Mouse (Mus musculus): ENCODE measurements around the gene Poldip3. TPM values are rescaled to one million over a fixed set of nuclear protein-coding genes. Genes with fewer than 3 reads are reported as not detected.
A peak's percentile ranks its signal among the peaks of the same experiment; 100 is the strongest.

Gene Poldip3
- total RNA-seq (2022) = 10 to 100 TPM; 84.5 to 94.7 (median 92.1) TPM

DNA sequence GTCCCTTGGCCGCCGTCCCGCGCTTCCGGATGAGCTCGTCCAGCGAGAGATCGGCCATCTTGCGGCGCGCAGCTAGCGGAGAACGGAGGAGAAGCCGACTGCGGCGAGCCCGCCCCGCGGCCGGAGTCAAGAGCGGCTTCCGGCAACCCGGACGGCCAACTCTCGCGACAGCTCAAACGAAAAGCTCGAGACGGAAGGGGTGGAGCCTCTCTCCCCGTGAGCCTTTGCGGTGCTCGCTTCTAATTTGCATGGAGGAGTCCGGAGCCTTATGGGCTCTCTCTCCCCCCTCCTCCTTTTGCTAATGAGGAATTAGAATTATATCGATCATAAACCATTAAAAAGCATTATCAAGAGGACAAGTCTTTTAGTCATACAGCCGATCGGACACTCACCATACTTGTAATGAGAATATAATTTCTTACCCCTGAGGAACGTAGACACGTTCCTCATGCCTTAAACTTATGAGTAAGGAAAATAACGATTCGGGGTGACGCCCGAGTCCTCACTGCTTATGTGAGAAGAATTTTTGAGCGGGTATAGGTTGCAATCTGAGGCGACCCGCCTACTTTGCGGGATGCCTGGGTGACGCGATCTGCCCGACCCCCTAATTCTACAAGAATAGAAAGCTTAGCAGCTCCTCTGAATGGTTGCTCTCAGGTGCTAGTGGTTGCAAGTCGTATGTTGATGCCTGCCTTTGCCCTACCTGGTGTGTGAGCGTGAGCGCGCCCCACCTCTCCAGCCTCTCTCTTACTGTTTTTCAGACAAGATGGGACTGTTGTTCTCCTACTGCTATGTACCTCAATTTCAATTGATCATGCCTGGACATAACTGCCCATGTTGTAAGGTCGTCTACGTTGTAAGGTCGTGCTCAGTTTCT is at the start of gene Poldip3:
Poldip3 (minus strand) TSS at position 189 of the 877 bp plus-strand sequence.
- DNase-seq (ENCODE audit: low spot score in 2 of 2) = peak; percentile 97 to 99

DNA sequence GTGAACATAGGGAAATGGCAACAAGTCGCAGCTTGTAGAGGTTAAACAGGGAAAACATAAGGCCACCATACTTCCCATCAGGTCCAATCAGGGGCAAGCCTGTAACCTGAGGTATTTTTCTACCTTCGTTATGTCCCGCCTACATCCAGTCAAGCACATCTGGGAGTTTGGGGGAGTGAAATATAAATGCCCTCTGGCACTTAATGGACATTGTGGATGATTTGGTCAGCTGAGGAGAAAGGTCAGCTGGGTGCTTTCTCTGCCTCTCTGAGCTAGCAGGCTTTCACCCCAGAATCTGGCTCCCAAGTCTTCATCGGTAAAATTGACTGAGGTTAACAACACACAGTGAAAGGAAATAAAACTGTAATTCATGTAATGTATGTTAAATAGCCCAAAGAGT is 44.2 kb upstream of the Poldip3 start:
- no peak for DNase-seq (ENCODE audit: low spot score in 2 of 2)

DNA sequence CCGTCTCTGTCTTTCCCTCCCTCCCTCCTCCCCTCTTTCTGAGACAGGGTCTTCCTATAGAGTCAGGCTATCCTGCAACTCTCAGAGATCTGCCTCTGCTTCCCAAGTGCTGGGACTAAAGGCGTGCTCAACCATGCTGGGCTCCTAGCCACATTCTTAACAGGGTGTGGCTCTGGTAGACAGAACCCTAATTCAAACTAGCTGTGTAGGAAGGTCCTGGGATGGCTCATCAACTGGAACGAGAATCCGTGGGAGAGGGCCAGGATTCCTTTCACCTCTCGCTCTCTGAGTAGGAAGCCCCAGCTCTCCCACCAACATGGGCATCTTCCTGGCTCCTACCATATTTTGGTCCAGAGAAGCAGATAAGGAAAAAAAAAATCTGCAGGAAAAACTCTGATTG is 33.2 kb upstream of the Poldip3 start:
- no peak for DNase-seq (ENCODE audit: low spot score in 2 of 2)

DNA sequence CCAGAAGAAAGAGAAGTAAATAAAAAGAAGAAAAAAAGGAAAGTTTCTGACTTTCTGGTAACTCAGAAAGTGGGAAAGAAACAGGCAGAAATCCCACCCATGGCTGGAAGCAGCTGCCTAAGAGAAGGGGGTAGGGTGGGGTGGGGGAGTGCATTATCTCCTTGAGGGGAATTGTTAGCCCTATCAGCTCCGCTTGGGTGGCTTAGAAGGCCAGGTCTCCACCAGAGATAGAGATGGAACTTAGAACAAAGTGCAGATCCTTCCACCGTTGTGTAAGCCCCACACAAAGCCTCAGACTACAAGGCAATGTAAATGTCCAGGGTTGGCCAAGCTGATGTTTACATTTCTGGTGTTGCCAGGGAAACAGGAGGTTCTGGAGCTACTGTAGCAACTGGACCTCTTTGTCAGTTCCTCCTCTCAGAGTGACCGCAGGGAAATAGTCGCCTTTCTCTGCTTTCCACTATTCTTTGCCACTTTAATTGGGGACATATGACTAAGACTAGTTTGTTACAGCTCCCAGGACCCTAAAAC is 32.7 kb upstream of the Poldip3 start:
- DNase-seq (ENCODE audit: low spot score in 2 of 2) = no peak

DNA sequence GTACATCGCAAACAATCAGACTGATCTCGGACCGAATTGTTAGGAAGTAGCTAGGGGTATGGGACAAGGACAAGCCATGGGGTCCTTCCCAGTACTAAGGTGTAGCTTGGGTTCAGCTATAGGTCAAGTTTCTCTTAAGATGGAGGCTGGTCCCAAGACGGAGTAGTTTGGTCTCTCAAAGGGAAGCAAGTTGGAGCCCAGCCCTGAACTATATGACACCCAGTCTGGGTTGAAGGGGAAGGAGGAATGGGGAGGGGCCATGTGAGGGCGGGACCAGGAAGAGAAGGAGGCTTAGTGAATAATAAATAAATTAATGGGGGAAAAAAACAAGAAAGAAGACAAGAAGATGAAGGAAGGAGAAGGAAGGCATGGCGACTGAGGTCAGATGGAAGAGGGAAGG is 30.8 kb upstream of the Poldip3 start:
- no peak for DNase-seq (ENCODE audit: low spot score in 2 of 2)

DNA sequence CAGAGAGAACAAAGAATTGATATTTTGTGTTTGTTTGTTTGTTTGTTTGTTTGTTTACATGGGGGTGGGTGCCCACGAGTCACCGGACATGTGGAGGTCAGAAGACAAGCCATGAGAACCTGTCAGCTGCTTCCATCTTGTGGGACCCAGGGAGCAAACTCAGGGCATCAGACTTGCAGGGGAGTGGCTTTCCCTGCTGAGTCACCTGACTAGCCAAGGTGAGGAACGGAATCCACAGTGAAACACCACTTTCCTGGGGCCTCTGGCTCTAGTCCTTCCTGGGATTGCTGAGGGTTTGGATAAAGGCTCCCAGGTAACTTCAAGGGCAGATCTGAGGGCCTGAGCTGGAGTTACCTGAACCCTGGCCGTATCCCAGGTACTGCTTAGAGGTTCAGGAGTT is 27.5 kb upstream of the Poldip3 start:
- DNase-seq (ENCODE audit: low spot score in 2 of 2) = no peak

DNA sequence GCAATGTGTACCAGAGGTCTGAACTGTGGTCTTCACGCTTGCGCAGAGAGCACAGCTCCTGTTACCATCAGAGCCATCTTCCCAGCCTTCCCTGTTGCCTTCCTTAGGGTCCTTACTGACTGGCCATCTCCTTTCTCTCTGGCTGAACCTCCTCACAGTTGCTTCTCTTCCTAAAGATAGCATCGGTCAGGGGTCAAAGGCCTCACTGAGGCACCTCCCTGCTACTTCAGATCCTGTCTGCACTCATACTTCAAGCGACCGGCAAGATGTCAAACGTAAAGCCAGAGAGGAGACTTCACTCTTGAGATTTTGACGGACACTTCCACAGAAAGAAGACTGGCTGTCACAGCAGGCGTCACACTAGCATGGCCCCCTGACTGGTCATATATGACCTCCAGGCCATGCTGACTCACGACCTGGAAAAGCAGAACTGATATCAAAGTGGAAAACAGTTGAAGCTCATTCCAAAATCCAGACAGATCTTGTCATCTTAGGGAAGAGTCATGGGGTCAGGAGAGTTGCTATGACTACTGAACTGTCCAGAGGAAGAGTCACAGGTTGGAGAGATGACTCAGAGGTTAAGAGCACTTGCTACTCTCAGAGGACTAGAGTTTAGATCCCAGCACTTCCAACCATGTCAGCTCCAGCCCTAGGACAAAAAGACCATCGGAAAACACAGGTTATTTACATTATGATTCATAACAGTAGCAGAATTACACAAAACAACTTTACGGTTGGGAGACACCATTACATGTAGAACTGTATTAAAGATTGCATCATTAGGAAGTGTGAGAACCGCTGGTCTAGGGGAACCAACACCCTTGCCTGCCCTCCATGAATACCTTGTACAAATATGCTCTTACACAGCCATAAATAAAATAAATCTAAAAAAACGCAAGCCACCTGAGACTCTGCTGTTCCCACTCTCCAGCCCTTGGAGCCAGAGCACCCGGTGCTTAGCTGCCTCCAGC is 25.0 kb upstream of the Poldip3 start:
- DNase-seq (ENCODE audit: low spot score in 2 of 2) = no peak

DNA sequence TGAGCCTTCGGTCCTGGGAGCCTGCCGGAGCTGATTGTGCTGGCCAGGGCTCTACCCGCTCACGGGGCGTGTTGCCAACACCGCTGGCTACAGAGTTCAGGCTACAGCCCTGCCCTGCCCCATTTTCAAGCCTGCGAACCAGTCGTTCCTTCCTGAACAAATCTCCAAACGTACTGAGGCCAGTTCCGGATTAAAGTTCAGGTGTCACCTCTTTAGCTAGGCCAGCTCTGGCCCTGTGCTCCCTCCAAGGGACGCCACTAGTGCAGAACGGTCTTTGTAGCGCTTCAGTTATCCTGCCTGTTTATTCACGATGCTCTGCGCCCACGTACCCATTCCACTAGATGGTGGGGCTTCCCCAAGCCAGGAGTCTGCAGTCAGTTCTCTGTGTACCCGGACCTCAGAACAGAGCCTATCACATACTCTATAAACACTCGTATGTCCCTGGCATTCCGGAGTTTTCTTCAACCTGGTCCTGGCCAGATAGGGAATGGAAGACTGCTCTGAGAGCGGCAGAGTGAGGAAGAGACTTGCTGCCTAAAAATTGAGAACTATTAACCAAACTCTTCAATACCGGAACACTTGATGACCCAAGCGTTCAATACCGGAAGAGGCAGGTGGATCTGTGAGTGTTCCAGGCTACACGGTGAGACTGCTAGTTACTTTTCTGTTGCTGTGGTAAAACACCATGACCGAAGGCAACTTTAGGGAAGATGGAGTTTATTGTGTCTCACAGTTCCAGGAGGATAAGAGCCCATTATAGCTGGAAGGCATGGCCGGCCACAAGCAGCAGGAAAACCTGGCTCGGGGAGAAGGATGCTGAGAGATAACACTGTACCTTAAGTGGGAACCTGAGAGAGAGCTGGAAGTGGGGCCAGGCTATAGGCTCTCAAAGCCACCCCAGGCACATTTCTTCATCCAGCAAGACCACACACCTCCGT is 23.6 kb upstream of the Poldip3 start, which contains the start of gene Cyb5r3:
Cyb5r3 (minus strand) TSS at position 101 of the 938 bp plus-strand sequence.
- DNase-seq (ENCODE audit: low spot score in 2 of 2) = no peak

DNA sequence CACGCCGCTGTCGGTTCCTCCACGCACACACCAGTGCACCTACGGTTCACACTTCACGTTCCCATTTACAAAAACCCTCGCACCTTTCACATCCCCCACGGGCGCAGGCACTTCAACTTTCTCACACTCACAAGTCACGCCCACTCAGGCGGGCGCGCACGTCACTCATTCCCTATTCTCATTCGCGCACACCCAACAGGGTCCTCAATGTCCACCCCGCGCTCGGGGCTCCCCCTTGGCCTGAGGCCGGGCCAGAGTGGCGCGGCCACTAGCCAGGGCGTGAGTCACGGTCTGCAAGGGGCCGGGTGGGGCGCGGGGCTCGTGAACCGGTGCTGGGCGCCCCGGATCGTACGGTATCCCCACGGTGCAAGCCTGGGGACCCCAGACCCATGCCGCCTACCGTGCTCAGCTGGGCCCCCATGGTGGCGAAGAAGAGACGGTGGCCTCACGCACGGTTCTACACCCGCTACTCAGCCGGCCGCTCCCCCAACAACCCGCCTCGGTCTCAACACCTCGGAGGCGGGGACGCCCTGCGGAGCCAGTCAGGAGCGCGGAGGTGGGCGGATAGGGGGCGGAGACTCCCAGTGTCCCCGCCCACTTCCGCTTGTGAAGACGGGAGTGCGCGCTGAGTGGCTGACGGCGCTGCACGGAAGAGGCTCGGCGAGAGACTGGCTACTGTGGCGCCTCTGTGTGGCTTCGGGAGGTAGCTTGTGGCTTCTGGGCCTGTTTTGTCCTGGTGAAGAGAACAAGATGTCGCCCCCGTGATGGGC is 22.7 kb upstream of the Poldip3 start:
- peak; percentile 95 for DNase-seq (ENCODE audit: low spot score in 2 of 2)

DNA sequence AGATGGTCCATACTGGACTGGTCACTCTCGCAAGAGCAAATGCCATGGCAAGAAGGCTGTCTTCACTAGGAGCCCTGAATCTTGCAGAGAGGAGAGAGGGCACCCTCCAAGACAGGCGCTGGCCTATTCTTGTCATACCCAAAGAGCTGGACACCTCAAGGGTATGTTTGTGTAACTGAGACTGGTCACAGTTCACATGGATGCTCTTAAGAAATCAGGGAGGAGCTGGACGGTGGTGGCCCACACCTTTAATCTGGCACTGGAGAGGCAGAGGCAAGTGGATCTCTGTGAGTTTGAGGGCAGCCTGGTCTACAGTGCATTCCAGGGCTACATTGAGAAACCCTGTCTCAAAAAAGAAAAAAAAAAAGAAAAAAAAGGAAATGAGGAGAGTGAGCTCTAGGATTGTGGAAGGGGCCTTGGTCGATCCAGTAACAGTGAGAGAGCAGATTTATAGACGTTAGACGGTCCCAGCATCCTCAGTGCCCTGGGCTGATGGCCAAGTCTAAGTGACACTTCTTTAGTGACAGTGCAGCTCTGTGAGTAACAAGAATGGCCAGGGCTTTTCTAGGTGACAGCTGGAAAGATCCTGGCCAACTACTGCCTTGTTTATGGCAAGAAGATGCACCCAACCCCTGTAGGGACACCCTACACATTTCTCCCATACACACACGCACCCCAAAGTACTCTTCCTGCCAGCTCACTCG is 21.9 kb upstream of the Poldip3 start:
- DNase-seq (ENCODE audit: low spot score in 2 of 2) = no peak

DNA sequence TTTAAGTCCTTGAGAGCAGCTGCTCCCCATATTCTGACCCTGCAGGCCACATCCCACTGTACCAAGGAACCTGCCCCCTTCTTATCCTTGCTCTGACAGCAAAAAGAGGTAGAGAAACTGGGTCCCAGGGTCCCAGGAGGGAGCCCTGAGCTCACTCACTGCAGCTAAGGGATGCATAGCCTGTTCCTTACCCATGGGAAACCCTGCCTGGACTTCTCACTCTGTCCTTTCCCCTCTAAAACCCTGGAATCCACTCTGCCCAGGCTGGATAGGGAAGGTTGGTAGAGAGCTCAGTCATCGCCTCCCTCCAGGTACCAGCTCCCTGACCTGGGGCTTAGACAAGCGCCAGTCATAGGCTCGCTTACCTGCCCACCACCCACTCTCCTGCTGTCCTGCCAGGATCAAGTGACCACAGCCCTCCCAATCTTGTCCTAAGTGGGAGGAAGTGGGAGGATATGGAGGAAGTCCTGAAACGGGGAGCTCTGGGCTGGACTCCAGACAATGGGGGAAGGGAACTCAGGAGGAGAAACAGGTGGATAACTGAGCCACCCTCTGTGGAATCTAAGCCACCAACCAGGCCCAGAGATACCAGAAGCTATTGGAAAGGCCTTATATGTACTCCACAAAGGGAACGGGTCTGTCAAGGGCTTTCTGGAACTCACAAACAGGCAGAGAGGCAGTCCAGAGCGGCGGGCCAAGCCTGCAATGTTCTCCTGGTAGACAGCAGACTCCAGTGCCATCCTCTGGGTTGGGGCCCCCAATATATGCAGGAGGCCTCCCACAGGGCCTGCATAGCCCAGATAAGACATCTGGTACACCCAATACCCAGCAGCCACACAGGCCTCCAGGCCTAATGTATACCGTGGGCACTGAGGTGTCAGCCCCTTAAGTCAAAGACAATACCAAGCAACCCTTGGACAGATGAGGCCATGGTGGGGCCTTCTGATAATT is 20.9 kb upstream of the Poldip3 start:
- no peak for DNase-seq (ENCODE audit: low spot score in 2 of 2)

DNA sequence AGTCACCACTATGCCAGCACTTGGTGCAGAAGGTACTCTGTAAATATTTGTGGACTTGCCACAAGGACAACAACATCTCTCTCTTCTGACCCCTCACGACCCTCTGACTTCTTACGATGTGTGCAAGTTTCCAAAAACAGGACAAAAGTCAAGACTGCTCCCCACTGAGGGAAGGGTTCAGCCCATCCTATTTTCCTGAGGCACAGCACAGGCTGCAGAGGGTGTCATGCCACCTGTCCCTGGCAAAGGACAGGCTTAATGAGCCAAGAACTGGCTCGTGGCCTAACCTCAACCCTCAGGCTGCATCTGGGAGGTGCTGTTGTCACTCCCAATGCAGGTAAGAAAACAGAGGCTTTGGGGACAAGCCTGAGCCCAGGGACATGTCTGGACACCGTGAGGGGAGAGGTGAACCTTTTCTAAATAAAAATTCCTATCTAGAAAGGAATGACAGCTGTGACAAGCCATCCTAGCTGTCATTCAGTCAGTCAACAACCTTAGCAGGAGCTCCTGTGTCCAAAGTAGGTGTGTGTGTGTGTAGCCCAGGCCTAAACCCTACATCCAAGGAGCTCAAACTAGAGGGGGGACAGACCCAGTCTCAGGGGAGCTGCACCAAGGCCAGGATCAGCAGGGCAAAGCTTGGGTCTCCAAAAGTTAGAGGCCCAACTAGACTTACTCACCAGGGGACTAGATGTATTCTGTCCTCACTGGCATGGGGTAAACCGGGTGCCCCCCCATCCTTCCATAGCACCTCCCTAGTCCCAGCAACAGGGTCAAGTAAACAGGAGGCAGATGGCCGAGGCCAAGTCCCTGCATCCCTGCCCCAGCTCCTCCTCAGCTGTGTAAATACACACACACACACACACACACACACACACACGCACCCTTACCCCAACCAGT is 19.9 kb upstream of the Poldip3 start:
- DNase-seq (ENCODE audit: low spot score in 2 of 2) = no peak

DNA sequence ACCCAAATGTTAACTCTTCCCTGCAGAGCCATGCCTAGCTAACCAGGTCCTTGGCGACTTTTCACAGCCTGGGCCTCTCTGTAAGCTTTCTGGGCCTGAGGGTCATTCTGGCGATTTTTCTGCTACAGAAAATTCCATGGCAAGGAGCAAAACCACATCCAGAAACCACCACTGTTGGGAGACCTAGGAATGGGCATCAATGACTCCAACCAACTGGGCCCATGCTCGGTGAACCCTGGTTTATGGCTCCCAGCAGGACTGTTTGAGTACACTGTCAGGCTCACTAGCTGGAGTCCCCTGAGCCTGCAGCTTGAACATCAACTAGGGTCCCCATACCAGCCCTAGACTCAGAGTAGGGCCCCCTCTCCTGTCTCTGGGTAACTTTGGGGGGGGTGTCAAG is 19.1 kb upstream of the Poldip3 start:
- DNase-seq (ENCODE audit: low spot score in 2 of 2) = no peak

DNA sequence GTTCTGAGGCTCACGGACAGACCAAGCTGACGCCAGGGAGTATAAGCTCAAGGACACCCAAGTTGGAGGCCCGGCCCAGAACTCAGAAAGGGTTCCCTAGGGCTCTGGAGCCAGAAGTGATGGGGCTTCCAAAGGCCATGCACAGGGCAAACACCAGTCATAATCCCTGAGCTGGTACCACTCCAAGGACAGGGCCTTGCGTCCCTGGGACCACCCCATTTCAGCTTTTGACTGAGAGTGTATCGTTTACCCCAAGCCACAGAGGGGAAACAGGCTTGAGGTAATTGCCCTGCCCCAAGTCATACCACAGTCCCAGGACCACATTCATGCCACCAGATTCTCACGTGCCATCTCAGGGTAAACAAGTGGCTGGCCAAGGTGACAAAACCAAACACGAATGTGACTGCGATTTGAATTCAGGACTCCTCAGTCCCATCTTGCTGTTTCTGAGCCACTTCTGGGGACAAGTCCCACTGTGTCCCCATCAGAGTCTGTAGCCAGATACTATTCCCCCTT is 18.4 kb upstream of the Poldip3 start:
- no peak for DNase-seq (ENCODE audit: low spot score in 2 of 2)

DNA sequence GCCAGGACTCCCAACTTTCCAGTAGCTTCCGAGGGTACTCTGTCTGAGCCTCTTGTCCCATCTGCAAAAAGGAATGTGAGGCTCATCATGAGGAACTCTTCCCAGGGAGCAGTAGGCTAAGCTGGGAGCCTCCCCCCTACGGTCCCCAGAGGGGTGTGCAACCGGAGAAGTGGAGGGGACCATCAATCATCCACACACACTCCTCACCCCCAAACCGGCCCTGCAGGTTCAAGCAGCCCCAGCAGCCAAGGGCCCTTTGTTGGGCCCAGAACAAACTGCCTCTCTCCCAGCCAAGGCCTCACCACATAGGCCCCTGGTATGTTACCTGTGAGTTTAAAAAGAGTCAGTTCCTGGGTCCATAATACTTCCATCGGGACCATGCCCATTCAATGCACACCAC is 17.9 kb upstream of the Poldip3 start:
- DNase-seq (ENCODE audit: low spot score in 2 of 2) = no peak

DNA sequence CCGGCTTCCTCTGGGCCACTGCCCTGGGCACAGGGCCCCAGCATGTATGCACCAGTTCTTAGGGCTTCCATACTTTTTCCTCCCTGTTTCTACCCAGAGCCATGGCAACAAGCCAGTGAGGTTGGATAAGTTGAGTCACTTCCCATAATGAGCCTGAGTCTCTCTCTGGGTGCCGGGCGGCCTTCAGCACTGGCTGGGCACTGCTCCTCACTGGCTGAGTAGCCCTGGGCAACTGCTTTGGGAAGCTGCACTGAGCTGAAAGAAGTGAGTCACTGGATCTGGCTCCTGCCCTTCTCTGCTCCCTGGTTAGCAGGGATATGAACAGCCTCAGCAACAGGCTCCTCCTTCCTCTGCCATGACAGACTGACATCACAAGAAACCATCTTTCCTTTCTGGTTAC is 17.5 kb upstream of the Poldip3 start:
- DNase-seq (ENCODE audit: low spot score in 2 of 2) = no peak

Data from layer of hippocampus, adult 8-10 months (tissue).